Mouse (Mus musculus) myocyte (in vitro differentiated cells): ENCODE measurements around the gene Mid1ip1. TPM values are rescaled to one million over a fixed set of nuclear protein-coding genes. Genes with fewer than 3 reads are reported as not detected.

Experiments used
- H3K27me3 ChIP-seq: one replicate; pipeline ENCODE4 v1.6.1; 2011; ENCODE audit not compliant: control insufficient read depth, insufficient read depth, insufficient read length
- H3K36me3 ChIP-seq: one replicate; pipeline ENCODE4 v1.6.1; 2011; ENCODE audit not compliant: control insufficient read depth, insufficient read depth
- H3K4me2 ChIP-seq: one replicate; pipeline ENCODE4 v1.6.1; 2011; ENCODE audit warnings: low read depth, control low read depth
- H3K4me3 ChIP-seq: one replicate; pipeline ENCODE4 v1.5.1; 2011; ENCODE audit warnings: mild to moderate bottlenecking, control low read depth, moderate library complexity
- H3K79me2 ChIP-seq: one replicate; pipeline ENCODE4 v1.6.1; 2011; ENCODE audit not compliant: control insufficient read depth, insufficient read depth
- H3ac ChIP-seq: one replicate; pipeline ENCODE4 v1.6.1; 2011; ENCODE audit not compliant: control insufficient read depth, insufficient read length
- CEBPB ChIP-seq: IDR thresholded peaks from 2 replicates; pipeline ENCODE4 v1.6.1; 2011; ENCODE audit warnings: mild to moderate bottlenecking, moderate library complexity; ENCODE audit not compliant: poor library complexity, insufficient read depth, severe bottlenecking
- MAX ChIP-seq: IDR thresholded peaks from one replicate; pipeline ENCODE4 v1.6.1; 2011; ENCODE audit warnings: low read depth, mild to moderate bottlenecking, control low read depth
- MYOD1 ChIP-seq, 3 experiments: IDR thresholded peaks; one replicate each; pipeline ENCODE4 v1.6.1; 2011; ENCODE audit warnings: control low read depth in 2 of 3, low read depth in 2 of 3, mild to moderate bottlenecking in 2 of 3, moderate library complexity in 1 of 3; ENCODE audit not compliant: insufficient read length in 2 of 3, control insufficient read depth in 1 of 3
- MYOG ChIP-seq, 3 experiments: IDR thresholded peaks; one replicate each; pipeline ENCODE4 v1.6.1; 2011; ENCODE audit warnings: control low read depth in 2 of 3, low read depth in 2 of 3, mild to moderate bottlenecking in 2 of 3; ENCODE audit not compliant: insufficient read length in 2 of 3, control insufficient read depth in 1 of 3, insufficient read depth in 1 of 3
- POLR2A ChIP-seq: IDR thresholded peaks from one replicate; pipeline ENCODE4 v1.6.1; 2011; ENCODE audit warnings: low read depth, mild to moderate bottlenecking, control low read depth, moderate library complexity; ENCODE audit not compliant: insufficient read length
- POLR2AphosphoS2 ChIP-seq: IDR thresholded peaks from one replicate; pipeline ENCODE4 v1.6.1; 2011; ENCODE audit warnings: low read depth, control low read depth; ENCODE audit not compliant: insufficient read length
- REST ChIP-seq: IDR thresholded peaks from one replicate; pipeline ENCODE4 v1.6.1; 2011; ENCODE audit warnings: mild to moderate bottlenecking, control low read depth, moderate library complexity; ENCODE audit not compliant: insufficient read depth, insufficient read length
- TCF12 ChIP-seq: IDR thresholded peaks from one replicate; pipeline ENCODE4 v1.6.1; 2011; ENCODE audit warnings: mild to moderate bottlenecking, control low read depth; ENCODE audit not compliant: poor library complexity, insufficient read depth, severe bottlenecking
- USF1 ChIP-seq: IDR thresholded peaks from one replicate; pipeline ENCODE4 v1.6.1; 2011; ENCODE audit warnings: low read depth, mild to moderate bottlenecking, control low read depth, moderate library complexity
- polyA plus RNA-seq: library from polyadenylated mRNA; unstranded; fragments of >200 nt; fragmentation: generic; extraction: Trizol; gene quantifications from one replicate; pipeline ENCODE4 v1.2.1, GENCODE M21; 2012; ENCODE audit warnings: missing spikeins

Mid1ip1 gene
- polyA plus RNA-seq, 1 experiment: 244 TPM

DNA sequence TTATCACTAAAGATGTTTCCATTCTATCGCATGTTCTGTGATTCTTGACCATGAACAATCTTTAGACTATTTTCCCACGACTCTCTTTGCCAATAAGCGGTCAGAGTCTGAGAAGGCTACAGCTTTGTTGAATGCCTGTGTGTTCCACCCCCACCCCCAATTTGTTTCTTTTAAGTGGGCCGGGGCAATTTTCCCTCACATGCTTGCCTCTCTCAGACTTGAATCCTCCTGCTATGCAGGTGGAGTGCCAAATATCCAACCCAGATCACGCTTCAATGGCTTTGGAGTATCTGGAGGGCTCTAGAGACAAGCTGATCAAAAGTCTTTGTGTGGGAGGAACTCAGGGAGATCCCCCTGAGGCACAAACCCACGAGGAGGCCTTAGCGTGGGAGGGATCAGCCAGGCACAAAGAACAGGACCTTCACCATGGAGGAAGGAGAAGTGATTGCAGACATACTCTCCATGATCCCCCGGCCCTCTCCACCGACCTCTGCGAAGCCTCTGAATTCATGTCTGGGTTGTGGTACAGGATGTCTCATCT is 48.7 kb downstream of the Mid1ip1 start:
- Histone ChIP-seq H3K36me3 (no peaks in the 10 kb centered on the region), H3K4me2 (no peak overlapping the region), H3K27me3 (no peaks in the 10 kb centered on the region), H3K4me3 (no peak overlapping the region), H3ac (no peak overlapping the region), H3K79me2 (no peaks in the 10 kb centered on the region)
- TF ChIP-seq TCF12: no peak
- no peak for TF ChIP-seq USF1
- no peak for TF ChIP-seq MAX
- TF ChIP-seq MYOG (IDR thresholded peaks at IDR 0.05; ENCODE audit: control insufficient read depth in 1 of 3, insufficient read depth in 1 of 3, insufficient read length in 2 of 3, low read depth in 2 of 3): no peak
- TF ChIP-seq REST: no peak
- TF ChIP-seq MYOD1 (IDR thresholded peaks at IDR 0.05; ENCODE audit: control insufficient read depth in 1 of 3, insufficient read length in 2 of 3, low read depth in 2 of 3): no peak
- TF ChIP-seq POLR2AphosphoS2: no peak
- no peak for TF ChIP-seq CEBPB
- TF ChIP-seq POLR2A: no peak

Other genes starting within 250 kb of the Mid1ip1 start
- 45.0 TPM for gene Tspan7, start 229.9 kb upstream of the Mid1ip1 start, polyA plus RNA-seq